Mouse (Mus musculus) ES-Bruce4 (cell line): ENCODE results near the gene Mad2l2.

ENCODE experiments used
- CTCF ChIP-seq: IDR thresholded peaks from one replicate; pipeline ENCODE4 v1.8.1; 2011; ENCODE audit warnings: low read depth, low read length
- EP300 ChIP-seq: IDR thresholded peaks from 2 replicates; pipeline ENCODE4 v1.6.1; 2011; ENCODE audit warnings: low read depth, low read length; ENCODE audit not compliant: insufficient read depth
- POLR2A ChIP-seq: IDR thresholded peaks from one replicate; pipeline ENCODE4 v1.8.1; 2011; ENCODE audit warnings: low read length; ENCODE audit not compliant: insufficient read depth

DNA sequence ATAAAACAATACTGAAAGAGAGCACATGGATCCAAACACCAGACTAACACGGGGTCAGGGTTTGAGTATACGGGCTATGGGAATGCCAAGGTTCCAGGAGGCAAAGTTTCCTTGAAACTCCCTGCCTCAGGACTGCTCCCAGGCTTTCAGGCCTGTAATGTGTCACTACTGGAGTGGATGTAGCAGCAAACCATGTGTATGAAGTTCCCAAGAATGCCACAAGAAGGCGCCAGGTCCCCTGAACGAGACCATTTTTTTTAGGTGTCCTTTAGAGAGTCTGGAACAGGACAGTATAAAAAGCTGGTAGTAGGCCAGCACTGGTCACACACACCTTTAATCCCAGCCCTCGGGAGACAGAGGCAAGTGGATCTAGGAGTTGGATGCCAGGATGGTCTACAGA, 36.0 kb upstream of the Mad2l2 start:
- TF ChIP-seq POLR2A (no peak), CTCF (no peak), EP300 (no peak)
